Mouse (Mus musculus): ENCODE measurements at regions not wholly inside any gene's neighbourhood (a gene's known extent, or its start where the extent isn't known, plus 50 kb on each side); places are given as distances from the start of the nearest gene placed in this dataset.

DNA sequence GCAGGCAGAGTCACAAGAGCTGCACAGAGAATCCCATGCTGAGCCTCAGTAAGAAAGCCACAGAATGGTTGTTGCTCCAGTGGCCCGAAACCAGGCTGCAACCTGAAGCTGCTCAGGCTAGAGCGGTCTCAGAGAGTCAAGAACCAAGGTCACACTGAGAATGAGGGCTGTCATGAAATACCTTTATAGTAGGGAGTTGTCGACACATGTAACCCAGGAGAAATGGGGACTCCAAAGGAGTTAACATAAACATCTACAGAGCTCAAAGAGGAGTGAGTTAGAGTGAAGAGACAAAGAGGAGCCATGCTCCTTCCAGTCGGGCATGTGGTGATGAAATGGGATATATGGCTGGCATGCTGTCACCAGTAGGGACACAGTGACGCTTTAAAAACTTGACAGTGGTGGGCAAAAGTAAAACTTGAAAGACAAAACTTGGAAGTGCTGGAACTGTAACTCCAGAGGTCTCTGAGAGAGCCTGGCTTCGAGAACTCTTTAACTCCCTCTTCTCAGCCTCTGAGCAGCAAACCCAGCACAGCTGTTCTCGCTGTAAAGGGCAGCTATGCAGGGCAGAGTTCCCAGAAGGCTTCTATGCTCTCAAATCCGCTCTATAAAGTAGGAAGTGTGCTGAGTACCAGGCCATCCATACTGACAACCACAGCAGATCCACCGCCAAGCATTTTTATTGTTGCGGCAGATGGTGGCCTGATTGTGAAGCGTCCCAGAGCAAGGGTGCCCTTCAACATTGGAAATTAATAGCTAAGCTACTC is 52.9 kb upstream of the Pthlh start:
- DNase-seq (ENCODE audit: low spot score), result no peak
- intact Hi-C loops (cut with DNase I), result no loop called here

DNA sequence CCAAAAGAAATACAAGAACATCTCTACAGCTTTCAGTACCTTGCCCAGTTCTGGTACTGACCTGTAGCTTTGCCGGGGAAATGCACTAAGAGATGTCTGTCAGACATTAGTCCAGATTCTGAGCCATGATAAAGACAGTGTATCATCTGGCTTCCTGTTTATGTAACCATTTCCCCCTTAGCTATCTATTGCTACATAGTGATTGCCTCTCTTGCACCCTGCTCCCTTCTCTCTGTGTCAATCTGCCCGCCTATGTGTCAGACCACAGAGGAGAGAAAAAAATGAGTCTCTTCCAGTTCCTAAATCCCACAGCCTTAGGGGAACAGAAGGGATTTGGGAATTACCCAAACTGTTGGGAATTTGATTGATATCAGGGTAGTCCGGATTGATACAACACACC is 52.2 kb upstream of the Pthlh start:
- intact Hi-C loops (cut with DNase I), result no loop called here
- no peak for DNase-seq (ENCODE audit: low spot score)

DNA sequence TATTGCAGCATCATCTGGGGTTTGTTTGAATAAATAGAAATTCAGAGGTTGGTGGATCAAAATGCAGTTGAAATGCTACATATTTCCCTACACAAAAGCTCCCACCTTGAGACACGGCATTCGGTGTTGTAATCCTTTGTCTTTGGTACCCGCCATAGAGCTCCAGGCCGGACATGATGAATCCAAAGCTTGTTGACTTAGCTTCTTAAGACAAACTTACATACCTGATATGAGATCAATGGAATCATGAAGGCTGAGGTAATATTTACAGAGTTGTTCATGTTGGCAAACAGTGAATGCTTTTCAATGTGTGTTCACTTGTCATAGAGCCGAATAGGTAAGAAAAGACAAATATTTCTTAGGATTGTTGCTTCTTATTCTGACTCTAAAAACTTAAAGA is 51.2 kb upstream of the Pthlh start:
- DNase-seq (ENCODE audit: low spot score), result no peak
- intact Hi-C loops (cut with DNase I), result no loop called here
